Mouse (Mus musculus) kidney, embryonic 16.5 days (tissue): ENCODE measurements around the gene Aagab. TPM values are rescaled to one million over a fixed set of nuclear protein-coding genes. Genes with fewer than 3 reads are reported as not detected.

ENCODE experiments used
- ATAC-seq: fragments of 200-750 bp; cut with Nextera tagmentation; 2 replicates; pipeline ENCODE4 v1.8.0; 2017; ENCODE audit warnings: moderate TSS enrichment; ENCODE audit not compliant: low FRiP score, low TSS enrichment
- H3K27ac ChIP-seq: fragments of 300-500 bp; sonication (generic); 2 replicates; pipeline ENCODE4 v1.5.1; 2014; ENCODE audit warnings: low read length
- H3K27me3 ChIP-seq: fragments of 300-500 bp; sonication (generic); 2 replicates; pipeline ENCODE4 v1.6.1; 2014; ENCODE audit warnings: low read length, control low read depth, mixed read lengths; ENCODE audit not compliant: insufficient read depth
- H3K36me3 ChIP-seq: fragments of 300-500 bp; sonication (generic); 2 replicates; pipeline ENCODE4 v1.6.1; 2014; ENCODE audit warnings: low read length, control low read depth, mixed read lengths; ENCODE audit not compliant: insufficient read depth
- H3K4me1 ChIP-seq: fragments of 300-500 bp; sonication (generic); 2 replicates; pipeline ENCODE4 v1.6.1; 2014; ENCODE audit warnings: low read length, control low read depth, mixed read lengths; ENCODE audit not compliant: insufficient read depth
- H3K4me2 ChIP-seq: fragments of 300-500 bp; sonication (generic); replicated peaks from 2 replicates; pipeline ENCODE4 v1.6.1; 2014; ENCODE audit warnings: low read depth, low read length
- H3K4me3 ChIP-seq: fragments of 300-500 bp; sonication (generic); 2 replicates; pipeline ENCODE4 v1.5.1; 2014; ENCODE audit warnings: mild to moderate bottlenecking, low read length
- H3K9ac ChIP-seq: fragments of 300-500 bp; sonication (generic); replicated peaks from 2 replicates; pipeline ENCODE4 v1.6.1; 2014; ENCODE audit warnings: low read length
- H3K9me3 ChIP-seq: fragments of 300-500 bp; sonication (generic); 2 replicates; pipeline ENCODE4 v1.6.1; 2016; ENCODE audit warnings: low read length, control low read depth
- WGBS: fragments of 180-500 bp; shearing (Covaris S2); extraction: QIAGEN DNeasy Blood & Tissue Kit; methylation state at CpG from one replicate; pipeline ENCODE4 v1.1.7; 2014; 5-methylcytosine and 5-hydroxymethylcytosine counted together
- polyA plus RNA-seq: library from polyadenylated mRNA; unstranded; fragments of >200 nt; fragmentation: Nextera tagmentation; extraction: Ambion mirVana; gene quantifications from 2 replicates; pipeline ENCODE4 v1.2.1, GENCODE M21; 2015

The Aagab gene
- polyA plus RNA-seq, 1 experiment from 2014 or later = 38.3 TPM

- peak overlapping the region; percentile 10; the same call in 1 of the 2 replicates for H3K4me2 ChIP-seq
- H3K9me3 ChIP-seq = no peaks in the 10 kb centered on the region
- ATAC-seq = peak; percentile 66
- peaks cover 11% of the 10 kb centered on the region for H3K36me3 ChIP-seq
- H3K27ac ChIP-seq = peak overlapping the region; percentile 47; the same call in 1 of the 2 replicates
- no peak overlapping the region; the same call in 1 of the 2 replicates for H3K9ac ChIP-seq
- no peaks in the 10 kb centered on the region for H3K27me3 ChIP-seq
- peaks cover 39% of the 10 kb centered on the region for H3K4me1 ChIP-seq
- 41% methylated on average over 16 of the region's 16 CpGs for WGBS
- no peak overlapping the region for H3K4me3 ChIP-seq
These were observed 10.4 kb downstream of the Aagab start for GRCm38 (mm10) chr9:63612565-63613515.

- peaks cover 39% of the 10 kb centered on the region for H3K4me1 ChIP-seq
- no peak overlapping the region for H3K9ac ChIP-seq
- H3K9me3 ChIP-seq = no peaks in the 10 kb centered on the region
- no peak for ATAC-seq
- WGBS = 38% methylated on average over 1 of the region's 1 CpGs
- peaks cover 17% of the 10 kb centered on the region for H3K36me3 ChIP-seq
- no peak overlapping the region for H3K27ac ChIP-seq
- no peak overlapping the region for H3K4me3 ChIP-seq
- H3K27me3 ChIP-seq = no peaks in the 10 kb centered on the region
- H3K4me2 ChIP-seq = no peak overlapping the region
These were observed 11.1 kb downstream of the Aagab start for GRCm38 (mm10) chr9:63613569-63613968.

GRCm38 (mm10) chr9:63614018-63614985 lies 11.8 kb downstream of the Aagab start:
- H3K27ac ChIP-seq = no peak overlapping the region
- no peak for ATAC-seq

DNA sequence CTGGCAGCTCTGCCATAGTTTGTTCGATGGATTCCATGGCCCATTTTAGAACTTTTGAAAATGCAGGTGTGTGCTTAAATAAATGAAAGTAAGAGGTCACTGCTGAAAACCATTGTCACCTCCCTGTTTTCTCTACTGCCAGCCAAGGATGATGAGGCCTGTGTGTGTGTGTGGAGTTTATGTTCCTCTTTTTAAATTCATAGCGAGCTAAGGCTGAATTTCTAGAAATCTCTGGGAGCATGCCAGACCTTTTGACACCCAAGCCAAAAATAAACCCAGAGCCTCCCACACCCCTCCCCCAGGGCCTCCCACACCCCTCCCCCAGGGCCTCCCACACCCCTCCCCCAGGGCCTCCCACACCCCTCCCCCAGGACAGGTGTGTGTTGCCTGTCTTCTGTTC lies 15.5 kb downstream of the Aagab start:
- ATAC-seq = no peak
- WGBS = 91% methylated on average over 2 of the region's 2 CpGs
- H3K36me3 ChIP-seq = peaks cover 32% of the 10 kb centered on the region
- H3K4me3 ChIP-seq = no peak overlapping the region
- H3K9me3 ChIP-seq = no peaks in the 10 kb centered on the region
- H3K27ac ChIP-seq = no peak overlapping the region
- no peak overlapping the region for H3K9ac ChIP-seq
- no peaks in the 10 kb centered on the region for H3K27me3 ChIP-seq
- H3K4me1 ChIP-seq = peaks cover 8% of the 10 kb centered on the region
- no peak overlapping the region for H3K4me2 ChIP-seq

More at GRCm38 (mm10) chr9:63614018-63614985, 11.8 kb downstream of the Aagab start:
- Histone ChIP-seq H3K36me3 (peaks cover 20% of the 10 kb centered on the region), H3K4me3 (no peak overlapping the region), H3K4me1 (peaks cover 39% of the 10 kb centered on the region), H3K9me3 (no peaks in the 10 kb centered on the region), H3K27me3 (no peaks in the 10 kb centered on the region), H3K4me2 (no peak overlapping the region), H3K9ac (no peak overlapping the region)
- 73% methylated on average over 11 of the region's 11 CpGs for WGBS

DNA sequence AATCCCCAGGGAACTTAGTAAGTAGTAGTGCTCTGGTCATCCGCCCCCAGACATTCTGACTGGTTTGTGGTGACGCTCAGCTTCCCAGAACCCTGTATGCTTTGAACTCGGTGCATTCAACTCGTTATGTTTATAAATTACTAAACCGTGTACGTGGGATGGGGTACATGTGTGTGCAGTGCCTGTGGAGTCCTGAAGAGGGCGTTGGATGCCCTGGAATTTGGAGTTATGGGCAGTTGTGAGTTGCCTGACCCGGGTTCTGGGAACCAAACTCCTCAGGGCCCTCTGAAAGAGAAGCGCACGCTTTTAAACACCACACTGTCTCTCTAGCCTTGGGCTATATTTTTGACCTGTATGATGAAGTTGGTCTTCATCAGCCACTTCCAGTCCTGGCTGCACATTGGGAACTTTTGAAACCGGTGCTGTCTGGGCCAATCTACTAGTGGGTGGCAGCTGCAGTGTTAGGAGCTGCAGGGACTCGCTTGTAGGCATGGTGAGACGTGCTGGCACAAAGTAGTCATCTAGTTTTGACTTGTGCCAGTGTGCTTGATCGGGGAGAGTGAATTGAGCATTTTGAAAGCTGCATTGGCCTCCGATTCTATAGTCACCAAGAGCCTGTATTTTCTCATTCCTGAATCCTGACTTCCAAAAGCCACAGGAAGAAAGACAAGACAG lies 21.6 kb downstream of the Aagab start:
- H3K4me2 ChIP-seq = no peak overlapping the region
- no peak overlapping the region for H3K9ac ChIP-seq
- H3K27ac ChIP-seq = no peak overlapping the region
- 76% methylated on average over 15 of the region's 15 CpGs for WGBS
- H3K27me3 ChIP-seq = no peaks in the 10 kb centered on the region
- ATAC-seq = no peak
- H3K4me3 ChIP-seq = no peak overlapping the region
- H3K9me3 ChIP-seq = no peaks in the 10 kb centered on the region
- no peaks in the 10 kb centered on the region for H3K4me1 ChIP-seq
- H3K36me3 ChIP-seq = peaks cover 12% of the 10 kb centered on the region

DNA sequence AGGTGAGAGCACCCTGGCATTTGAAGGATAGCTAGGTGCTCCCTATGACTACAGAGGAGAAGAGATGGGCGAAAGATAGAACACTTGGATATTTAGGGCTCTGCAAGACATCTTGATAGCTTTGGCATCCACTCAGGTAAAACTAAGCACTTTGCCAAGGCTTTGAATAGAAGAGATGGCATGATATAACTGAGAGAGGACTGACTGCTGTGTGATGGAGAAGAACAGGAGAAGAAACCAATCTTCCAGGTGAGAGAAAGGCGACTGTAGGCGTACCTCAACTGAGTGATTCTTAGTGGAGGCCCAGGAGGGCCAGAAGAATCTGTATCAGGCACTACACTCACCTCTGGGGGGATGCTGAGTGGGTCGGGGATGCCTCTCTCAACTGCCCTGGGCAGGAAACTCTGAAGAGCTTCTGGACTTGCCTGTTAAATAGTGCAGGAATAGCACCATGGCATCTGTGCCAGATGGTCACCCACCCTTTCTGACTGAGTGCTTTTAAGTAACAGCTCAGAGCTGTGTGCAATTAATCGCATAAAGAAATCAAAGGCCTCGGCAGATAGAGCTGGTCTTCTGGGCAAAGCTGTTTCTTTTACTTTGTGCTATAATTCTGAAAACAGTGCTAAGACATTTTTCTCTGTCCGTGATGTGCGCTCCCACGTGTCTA lies 22.8 kb downstream of the Aagab start:
- peaks cover 13% of the 10 kb centered on the region for H3K36me3 ChIP-seq
- 91% methylated on average over 9 of the region's 9 CpGs for WGBS
- H3K4me1 ChIP-seq = no peaks in the 10 kb centered on the region
- no peaks in the 10 kb centered on the region for H3K9me3 ChIP-seq
- no peak overlapping the region for H3K9ac ChIP-seq
- no peak overlapping the region for H3K4me3 ChIP-seq
- H3K4me2 ChIP-seq = no peak overlapping the region
- no peaks in the 10 kb centered on the region for H3K27me3 ChIP-seq
- H3K27ac ChIP-seq = no peak overlapping the region
- ATAC-seq = no peak

- peaks cover 10% of the 10 kb centered on the region for H3K36me3 ChIP-seq
These were observed 29.6 kb downstream of the Aagab start for GRCm38 (mm10) chr9:63632045-63632444.

DNA sequence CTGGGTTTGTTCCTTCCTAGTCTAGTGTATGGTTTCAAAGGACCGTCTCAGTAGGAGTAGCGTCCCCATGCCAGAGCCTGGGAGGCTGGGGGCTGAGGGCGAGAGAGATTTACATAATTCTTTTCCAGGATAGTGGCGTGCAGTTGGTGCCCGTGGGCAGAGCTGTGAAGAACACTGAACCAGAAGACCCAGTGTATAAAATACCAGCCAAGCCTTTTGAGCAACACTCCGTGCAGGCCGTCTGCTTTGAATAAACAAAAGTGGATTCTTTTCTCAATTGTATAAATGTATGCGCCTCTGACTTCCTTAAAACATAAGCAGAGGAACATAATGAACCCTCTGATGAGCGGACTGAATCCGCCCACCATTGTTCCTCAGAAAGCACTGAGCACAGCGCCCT lies 30.5 kb downstream of the Aagab start:
- H3K36me3 ChIP-seq = peaks cover 10% of the 10 kb centered on the region
- no peaks in the 10 kb centered on the region for H3K27me3 ChIP-seq
- H3K4me2 ChIP-seq = no peak overlapping the region
- no peak overlapping the region for H3K4me3 ChIP-seq
- no peak for ATAC-seq
- no peaks in the 10 kb centered on the region for H3K4me1 ChIP-seq
- H3K9ac ChIP-seq = no peak overlapping the region
- H3K9me3 ChIP-seq = no peaks in the 10 kb centered on the region
- no peak overlapping the region for H3K27ac ChIP-seq
- 80% methylated on average over 11 of the region's 11 CpGs for WGBS

More at GRCm38 (mm10) chr9:63632045-63632444, 29.6 kb downstream of the Aagab start:
- H3K9ac ChIP-seq = no peak overlapping the region
- no peak overlapping the region for H3K4me3 ChIP-seq
- no peaks in the 10 kb centered on the region for H3K4me1 ChIP-seq
- no peak overlapping the region for H3K27ac ChIP-seq
- no peaks in the 10 kb centered on the region for H3K9me3 ChIP-seq
- no peak for ATAC-seq
- H3K4me2 ChIP-seq = no peak overlapping the region
- WGBS = 91% methylated on average over 4 of the region's 4 CpGs
- H3K27me3 ChIP-seq = no peaks in the 10 kb centered on the region

DNA sequence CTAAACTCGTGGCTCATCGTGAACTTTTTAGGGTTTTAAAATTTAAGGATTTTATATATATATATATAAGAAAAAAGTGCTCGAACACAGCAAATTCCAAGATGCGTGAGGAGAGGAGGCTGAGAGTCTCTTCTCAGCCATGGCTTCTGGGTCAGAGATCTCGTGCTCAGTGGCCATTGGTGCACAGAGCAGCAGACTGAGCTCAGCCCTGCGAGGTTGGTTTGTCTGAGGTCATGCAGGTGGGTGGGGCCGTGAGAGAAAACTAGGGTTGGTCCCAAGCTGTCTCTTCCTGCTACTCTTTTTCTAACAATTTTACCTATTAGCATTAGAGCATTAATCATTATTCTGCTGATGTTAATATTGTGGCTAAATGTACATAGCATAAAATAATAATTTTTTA lies 30.9 kb downstream of the Aagab start:
- H3K9me3 ChIP-seq = no peaks in the 10 kb centered on the region
- no peak overlapping the region for H3K27ac ChIP-seq
- no peak overlapping the region for H3K4me2 ChIP-seq
- H3K27me3 ChIP-seq = no peaks in the 10 kb centered on the region
- no peak for ATAC-seq
- H3K4me3 ChIP-seq = no peak overlapping the region
- H3K36me3 ChIP-seq = peaks cover 10% of the 10 kb centered on the region
- H3K9ac ChIP-seq = no peak overlapping the region
- no peaks in the 10 kb centered on the region for H3K4me1 ChIP-seq
- WGBS = 85% methylated on average over 7 of the region's 7 CpGs
